Mouse (Mus musculus): Measurements from ENCODE around the gene Klhl7. TPM values are rescaled to one million over a fixed set of nuclear protein-coding genes. Genes with fewer than 3 reads are reported as not detected.

Gene Klhl7
- 1 to 10 TPM; 7.9 to 9.4 TPM for total RNA-seq (2023)

GRCm38 (mm10) chr5:24100106-24100809, at the start of gene Klhl7:
TSS of gene Klhl7 (plus strand) at chr5:24100605.

DNA sequence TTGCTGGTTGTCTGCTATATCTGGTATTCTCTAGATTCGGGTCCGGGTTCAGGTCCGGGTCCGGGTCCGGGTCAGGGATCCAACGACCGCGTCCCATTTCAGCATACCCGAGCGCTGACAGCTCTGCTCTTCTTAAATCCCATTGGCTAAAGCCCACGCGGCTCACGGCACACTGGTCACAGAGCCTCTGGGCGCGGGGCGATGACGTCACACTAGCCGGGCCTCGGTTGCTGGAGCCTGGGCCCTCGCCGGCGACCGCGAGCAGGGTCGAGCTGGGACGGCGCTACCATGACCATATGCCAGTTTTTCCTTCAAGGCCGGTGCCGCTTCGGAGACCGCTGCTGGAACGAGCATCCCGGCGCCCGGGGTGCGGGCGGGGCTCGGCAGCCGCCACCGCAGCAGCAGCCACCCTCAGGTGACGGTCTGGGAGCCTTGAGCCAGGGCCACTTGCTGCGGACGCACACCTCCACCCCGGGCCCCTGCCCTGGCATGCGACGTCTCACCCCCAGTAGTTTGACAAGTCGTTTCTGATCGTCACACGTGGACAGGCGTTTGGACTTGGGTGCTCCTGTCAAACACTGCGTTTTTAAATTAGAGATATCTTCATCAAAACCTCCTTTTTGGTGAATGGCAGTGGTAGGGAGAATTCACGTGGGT, 64.5 kb downstream of the Klhl7 start, which contains the start of gene Nupl2:
TSS of gene Nupl2 (plus strand) at position 175 of the 657 bp plus-strand sequence.

Other genes starting within 250 kb of the Klhl7 start
- gene Fam126a, start 69.9 kb upstream of the Klhl7 start, total RNA-seq (2023) = 10 to 100 TPM; 18.0 to 19.7 TPM
- gene Nupl2, start 64.4 kb downstream of the Klhl7 start, total RNA-seq (2023) = 1 to 10 TPM; 4.6 to 5.6 TPM